Mouse (Mus musculus): ENCODE measurements around the gene Aim2.

Gene Aim2

GRCm38 (mm10) chr1:173348527-173348926, 2.2 kb upstream of the Aim2 start:
- no peak for DNase-seq

- DNase-seq: no peak
These were observed 1.5 kb upstream of the Aim2 start for GRCm38 (mm10) chr1:173349192-173349591.

DNA sequence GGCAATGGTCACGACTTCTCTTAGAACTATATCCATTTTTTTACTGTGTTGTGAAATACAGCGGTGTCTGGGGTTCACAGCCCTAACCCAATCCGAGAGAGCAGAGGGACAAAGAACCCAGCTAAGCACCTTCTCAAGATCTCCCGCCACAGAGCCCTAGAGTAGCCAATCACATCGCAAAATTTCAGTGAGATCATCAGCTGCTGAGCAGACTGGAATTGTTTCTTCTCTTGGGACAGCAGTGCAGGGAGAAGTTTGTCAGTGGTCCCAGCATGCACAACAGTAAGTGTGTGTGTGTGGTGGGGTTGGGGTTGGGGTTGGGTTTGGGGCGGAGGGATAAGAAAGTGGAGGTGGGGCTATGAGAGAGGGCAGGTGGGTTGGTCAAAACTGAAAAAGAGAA, 733 bp upstream of the Aim2 start:
- DNase-seq: no peak

DNA sequence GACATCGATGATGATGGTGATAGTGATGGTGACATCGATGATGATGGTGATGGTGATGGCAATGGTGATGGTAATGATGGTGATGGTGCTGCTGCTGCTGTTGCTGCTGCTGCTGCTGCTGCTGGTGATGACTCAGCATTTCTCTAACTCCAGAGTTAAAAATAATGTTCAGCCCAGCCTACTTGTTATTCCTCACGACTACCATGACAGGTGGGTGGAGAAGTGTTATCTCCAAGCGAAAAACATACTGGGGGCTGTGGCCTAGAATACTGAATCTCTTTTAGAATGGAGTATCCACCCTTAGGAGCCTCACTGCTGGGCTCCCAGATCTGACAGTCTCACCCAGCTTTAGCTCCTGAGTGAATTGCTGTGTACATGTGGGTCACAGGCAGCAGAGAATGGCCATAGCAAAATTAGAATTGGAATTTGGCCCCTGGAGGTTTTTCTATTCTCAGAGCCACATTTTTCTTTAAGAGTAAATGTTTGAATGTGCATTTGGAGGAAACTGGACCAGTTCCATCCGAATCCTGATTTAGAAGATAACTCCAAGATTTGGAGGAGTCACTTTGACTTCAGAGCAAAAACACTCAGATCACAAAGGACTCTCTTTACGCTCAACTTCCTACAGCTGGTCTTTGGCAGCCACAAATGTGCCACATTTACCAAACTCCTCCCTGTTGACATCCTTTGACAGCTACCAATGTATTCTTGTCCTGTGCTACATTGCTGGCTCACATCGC, 4.6 kb downstream of the Aim2 start:
- DNase-seq: no peak

DNA sequence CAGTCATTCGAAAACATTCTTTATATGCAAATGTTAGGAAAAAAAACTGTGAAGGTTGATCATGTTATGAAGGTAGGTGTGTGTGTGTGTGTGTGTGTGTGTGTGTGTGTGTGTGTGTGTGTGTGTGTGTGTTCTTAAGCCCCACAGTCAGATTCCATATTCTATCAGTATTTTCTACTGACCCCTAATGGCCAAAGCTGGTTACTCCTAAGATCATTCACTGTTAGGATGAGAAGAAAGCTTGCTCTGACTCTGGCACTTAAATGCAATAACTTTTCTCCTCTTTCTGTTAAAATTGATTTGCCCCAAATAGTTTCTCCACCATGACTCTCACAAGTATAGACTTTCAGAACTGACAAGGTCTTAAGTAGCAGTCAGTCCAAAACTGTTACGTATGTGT, 6.0 kb downstream of the Aim2 start:
- DNase-seq: no peak

DNA sequence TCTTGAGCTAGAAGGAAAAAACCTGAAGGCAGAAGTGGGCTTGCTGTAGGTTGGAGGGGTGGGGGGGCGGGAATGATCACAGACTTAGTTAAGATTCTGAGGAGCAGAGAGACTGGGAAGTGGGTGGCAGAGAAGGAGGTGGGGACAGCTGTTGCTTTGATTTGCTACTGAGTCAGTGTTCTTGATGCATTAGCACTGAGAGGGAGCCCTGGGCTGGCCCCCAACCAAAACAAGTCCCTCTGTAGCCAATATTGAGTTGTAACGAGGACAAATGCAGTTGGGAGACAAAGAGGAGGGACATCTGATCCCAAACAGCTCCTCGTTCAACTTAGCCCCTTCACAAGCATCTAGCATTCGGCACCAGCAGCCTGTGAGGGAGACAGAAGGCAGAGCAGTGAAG, 7.1 kb downstream of the Aim2 start:
- DNase-seq: no peak

- DNase-seq: no peak
These were observed 9.1 kb downstream of the Aim2 start for GRCm38 (mm10) chr1:173359590-173360290.

DNA sequence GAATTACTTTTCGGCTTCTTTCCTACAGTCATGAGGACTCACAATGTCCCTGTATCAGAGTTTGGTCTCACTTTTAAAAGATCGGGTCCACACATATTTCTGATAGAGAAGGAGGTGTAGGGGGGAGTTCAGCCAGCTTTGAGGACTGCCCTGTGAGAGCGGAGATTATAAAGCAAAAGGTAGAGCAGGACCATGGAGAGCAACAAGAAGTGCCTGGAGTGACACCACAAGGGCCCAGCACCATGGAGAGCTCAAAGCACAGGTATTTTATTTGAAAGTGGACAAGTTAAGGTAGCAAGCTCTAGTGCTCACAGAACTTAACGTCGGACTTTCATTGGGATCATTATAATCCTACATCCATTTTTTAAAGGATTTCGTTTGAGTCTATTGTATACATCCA, 11.0 kb downstream of the Aim2 start:
- DNase-seq: peak; percentile 40

DNA sequence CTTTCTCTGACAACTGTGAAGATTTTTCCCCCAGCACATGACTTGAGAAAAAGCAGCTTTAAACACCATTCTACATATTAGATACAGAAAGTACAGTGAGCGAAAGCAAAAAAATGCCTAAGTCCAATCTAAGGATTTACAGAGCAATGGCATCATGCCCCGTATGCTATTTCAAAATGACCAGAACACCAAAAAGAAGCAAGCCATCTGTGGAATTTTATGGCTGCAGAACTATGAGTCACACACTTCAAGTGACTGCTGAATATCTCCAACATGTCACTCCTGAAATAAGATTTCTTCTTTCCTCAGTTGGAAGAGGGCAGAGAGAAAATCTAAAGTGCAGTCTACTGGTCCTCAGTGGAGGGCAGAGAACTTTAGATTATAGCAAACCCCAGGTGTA, 12.8 kb downstream of the Aim2 start:
- DNase-seq: no peak

GRCm38 (mm10) chr1:173364125-173364800, 13.6 kb downstream of the Aim2 start:
- DNase-seq: no peak

- DNase-seq: no peak
These were observed 15.3 kb downstream of the Aim2 start for GRCm38 (mm10) chr1:173365970-173366409.

DNA sequence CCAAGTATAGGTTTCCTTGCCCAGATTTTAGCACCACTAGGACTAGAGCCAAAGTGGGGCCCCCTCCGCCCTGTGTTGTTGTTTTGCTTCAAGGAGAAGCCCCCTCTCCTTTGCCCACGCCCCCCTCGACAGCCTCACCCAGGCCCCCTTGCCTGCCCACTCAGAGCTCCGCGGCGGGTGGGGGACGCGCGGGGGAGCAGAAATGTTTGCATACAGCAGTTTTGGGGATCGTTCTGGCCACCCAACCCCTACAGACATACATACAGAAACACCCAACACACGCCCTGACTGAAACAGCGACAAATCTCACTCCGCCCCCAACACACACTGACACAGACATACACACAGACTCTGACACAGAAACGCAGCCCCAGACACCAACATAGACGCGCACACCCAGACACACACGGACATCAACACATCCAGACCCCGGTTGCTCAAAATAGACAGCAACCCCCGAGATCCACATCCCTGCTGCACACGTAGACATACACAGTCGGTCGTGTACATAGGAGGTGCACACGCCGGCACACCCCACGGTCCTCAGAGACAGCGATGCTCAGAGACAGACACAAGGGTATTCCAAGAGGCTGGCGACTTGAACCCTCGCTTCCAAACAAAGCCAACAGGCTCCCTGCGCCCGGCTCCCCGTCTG, 16.1 kb downstream of the Aim2 start:
- no peak for DNase-seq

DNA sequence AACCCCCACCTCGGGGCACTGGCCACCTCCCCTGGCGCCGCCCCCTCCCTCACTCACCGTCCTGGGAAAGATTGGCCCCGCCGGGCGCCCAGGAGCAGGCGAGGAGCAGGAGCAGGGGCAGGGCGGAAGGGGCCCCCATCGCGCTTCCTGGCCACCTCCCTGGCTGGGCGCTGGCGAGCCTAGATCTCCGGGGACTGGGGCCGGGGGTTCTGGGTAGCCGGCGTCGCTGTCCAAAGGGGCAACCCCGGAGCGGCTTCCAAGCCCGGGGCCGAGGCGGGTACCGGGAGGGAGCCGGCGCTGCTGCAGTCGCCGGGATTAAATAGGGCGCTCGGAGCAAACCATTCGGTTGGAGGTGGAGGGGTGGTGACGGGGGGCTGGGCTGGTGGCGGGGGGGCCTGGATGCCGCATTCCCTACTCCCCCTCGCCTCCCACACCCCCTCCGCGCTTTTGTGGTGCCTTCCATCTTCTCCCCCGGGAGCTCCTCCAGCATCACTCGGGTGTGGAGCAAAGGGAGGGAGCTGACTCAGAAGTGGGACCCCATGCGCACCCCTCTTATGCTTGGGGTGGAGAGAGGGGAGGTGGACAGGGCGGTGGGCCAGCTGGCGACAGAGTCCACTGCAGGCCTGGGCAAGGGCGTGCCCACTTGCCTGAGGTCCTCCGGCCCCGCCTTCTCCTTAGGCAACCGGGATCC, 16.8 kb downstream of the Aim2 start, which contains the start of gene Cadm3:
Cadm3 (minus strand) TSS at position 340 of the 691 bp plus-strand sequence.
- DNase-seq: no peak

DNA sequence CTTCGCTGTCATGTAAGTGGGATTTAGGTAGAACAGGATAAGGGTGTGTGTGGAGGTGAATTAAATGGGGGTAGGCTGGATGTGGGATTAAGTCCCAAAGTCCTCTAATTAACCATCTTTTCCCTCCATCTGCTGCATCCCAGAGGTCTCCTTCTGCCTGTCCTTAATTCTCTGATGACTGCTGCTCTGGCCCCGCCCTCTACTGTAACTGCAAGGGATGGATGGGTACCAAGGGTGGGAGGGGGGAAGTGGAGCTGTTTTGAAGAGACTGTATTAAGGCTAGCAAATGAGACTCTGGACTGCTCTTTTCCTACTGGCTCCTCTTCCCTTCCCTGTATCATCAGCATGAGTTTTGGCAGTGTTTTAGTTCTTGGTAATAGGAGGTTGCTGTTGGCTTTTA, 18.9 kb downstream of the Aim2 start:
- no peak for DNase-seq

GRCm38 (mm10) chr1:173370456-173370855, 19.8 kb downstream of the Aim2 start:
- DNase-seq: no peak

- DNase-seq: no peak
These were observed 20.9 kb downstream of the Aim2 start for GRCm38 (mm10) chr1:173371586-173371985.

DNA sequence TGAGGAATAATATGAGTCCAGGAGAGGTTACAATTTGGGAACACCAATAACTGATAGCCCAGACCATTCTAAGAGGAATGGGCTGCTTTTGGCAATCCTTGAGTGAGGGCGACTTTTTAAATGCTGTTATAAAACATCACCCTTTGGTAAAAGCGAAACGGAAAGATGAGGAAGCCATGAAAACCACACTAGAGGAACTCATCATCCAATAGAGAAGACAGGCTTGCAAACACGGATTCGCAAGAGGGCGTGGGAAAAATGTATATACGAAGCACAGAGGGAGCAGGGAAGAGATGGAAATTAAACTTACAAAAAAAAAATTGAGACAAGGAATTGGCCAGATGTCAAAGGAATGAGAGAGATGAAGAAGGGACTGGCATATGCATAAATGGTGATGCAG, 23.3 kb downstream of the Aim2 start:
- no peak for DNase-seq

DNA sequence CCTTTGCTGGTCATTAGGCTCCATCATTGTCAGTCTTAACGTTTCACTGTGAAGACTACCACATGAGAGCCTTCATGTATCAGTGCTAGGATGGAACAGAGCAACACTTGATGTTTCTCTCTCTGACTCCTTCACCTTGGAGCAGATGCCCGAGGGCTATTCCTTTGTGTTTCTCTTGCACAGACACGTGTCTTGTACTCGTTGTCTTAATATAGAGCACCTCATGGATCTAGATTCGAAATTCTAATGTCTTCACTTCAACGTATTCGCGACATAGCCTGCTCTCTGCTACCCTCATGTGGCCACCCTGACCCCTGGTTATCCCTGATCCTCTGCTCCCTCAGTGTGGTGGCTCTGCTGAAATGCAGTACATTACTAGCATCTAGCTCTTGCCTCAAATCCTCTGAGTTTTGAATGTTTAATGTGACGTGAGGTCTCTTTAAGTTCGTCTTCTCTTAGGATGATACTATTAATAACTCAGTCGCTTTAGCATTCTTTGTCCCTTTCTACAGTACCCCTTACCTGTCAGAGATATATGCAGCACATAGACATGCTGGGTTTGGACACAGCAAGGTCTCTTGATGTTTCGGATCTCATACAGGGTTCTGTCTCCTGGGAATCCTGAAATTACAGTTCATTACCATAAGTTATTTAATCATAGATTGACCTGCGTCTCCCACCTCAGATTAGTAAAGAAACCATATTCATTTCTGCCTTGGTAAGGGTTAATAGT, 26.9 kb downstream of the Aim2 start:
- peak; percentile 18 for DNase-seq

- no peak for DNase-seq
These were observed 30.8 kb downstream of the Aim2 start for GRCm38 (mm10) chr1:173381436-173381835.

DNA sequence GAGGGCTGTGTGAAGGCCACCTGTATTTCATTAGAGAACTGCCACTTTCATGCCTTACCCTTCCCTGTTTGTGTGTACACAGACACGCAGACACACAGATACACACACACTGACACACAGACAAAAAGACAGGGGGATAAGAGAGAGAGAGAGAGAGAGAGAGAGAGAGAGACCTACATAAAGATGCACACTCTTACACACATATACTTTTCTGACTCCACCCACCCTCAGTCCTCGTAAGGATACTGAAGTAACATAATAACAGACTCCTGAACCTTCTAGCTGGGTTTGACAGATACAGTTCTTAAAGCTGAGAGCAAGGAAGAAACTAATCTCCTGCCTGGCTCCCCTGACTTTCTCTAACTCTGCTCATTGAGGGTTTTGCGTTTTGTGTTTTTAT, 38.8 kb downstream of the Aim2 start:
- DNase-seq: no peak

GRCm38 (mm10) chr1:173389901-173390401, 39.3 kb downstream of the Aim2 start:
- no peak for DNase-seq

- no peak for DNase-seq
These were observed 41.1 kb downstream of the Aim2 start for GRCm38 (mm10) chr1:173391754-173392153.

Data from thymus, postnatal 14 days (tissue).